Mouse (Mus musculus): Measurements from ENCODE around the gene Map4k4.

GRCm38 (mm10) chr1:40046600-40046999 is 145.9 kb downstream of the Map4k4 start:
- TF ChIP-seq POLR2AphosphoS2 (IDR thresholded peaks at IDR 0.05; ENCODE audit: insufficient read length, low read depth): no peak
- TF ChIP-seq CEBPB (IDR thresholded peaks at IDR 0.05; ENCODE audit: insufficient read depth, poor library complexity, severe bottlenecking): no peak
- TF ChIP-seq POLR2A (IDR thresholded peaks at IDR 0.05; ENCODE audit: insufficient read length, low read depth): no peak
- no peak for TF ChIP-seq TCF12 (IDR thresholded peaks at IDR 0.05; ENCODE audit: insufficient read depth, poor library complexity, severe bottlenecking)
- TF ChIP-seq MYOD1 (IDR thresholded peaks at IDR 0.05; ENCODE audit: control insufficient read depth in 1 of 3, insufficient read length in 2 of 3, low read depth in 2 of 3): no peak
- no peak for TF ChIP-seq MAX (IDR thresholded peaks at IDR 0.05; ENCODE audit: low read depth)
- TF ChIP-seq USF1 (IDR thresholded peaks at IDR 0.05; ENCODE audit: low read depth): no peak
- TF ChIP-seq E2F4 (IDR thresholded peaks at IDR 0.05; ENCODE audit: insufficient read depth): no peak
- TF ChIP-seq SRF (IDR thresholded peaks at IDR 0.05; ENCODE audit: control insufficient read depth, insufficient read length, low read depth): no peak
- no peak for TF ChIP-seq TCF3 (IDR thresholded peaks at IDR 0.05; ENCODE audit: insufficient read length, low read depth)
